Mouse (Mus musculus): Measurements from ENCODE around the gene Fam83g. TPM values are rescaled to one million over a fixed set of nuclear protein-coding genes. Genes with fewer than 3 reads are reported as not detected.
A peak's percentile ranks its signal among the peaks of the same experiment; 100 is the strongest.

Fam83g gene
- polyA plus RNA-seq, 1 experiment from 2014 or later: 5.0 TPM

DNA sequence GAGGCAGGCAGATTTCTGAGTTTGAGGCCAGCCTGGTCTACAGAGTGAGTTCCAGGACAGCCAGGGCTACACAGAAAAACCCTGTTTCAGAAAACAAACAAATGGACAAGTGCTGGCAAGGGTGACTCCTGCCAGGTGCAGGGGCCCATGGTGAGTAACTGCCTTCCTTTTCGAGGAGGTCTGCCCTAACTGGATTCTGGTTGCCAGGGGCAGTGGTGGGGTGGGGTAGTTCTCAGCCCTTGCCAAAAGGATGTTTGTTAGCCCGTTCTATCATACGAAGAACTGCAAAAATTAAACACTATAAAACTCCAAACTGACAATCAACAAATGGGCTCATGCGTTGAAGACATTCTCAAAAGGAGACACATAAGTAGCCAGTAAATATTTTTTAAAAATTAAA is 34.3 kb upstream of the Fam83g start:
- no peak overlapping the region for H3K9ac ChIP-seq (ENCODE audit: low read depth, low read length)
- H3K4me2 ChIP-seq: no peak overlapping the region
- H3K4me1 ChIP-seq (replicated peaks; ENCODE audit: control insufficient read depth, insufficient read depth, low read length): no peaks in the 10 kb centered on the region
- no peaks in the 10 kb centered on the region for H3K36me3 ChIP-seq (ENCODE audit: control insufficient read depth, insufficient read depth, low read length)
- ATAC-seq (replicated peaks; ENCODE audit: low FRiP score) (no peak), DNase-seq (ENCODE audit: low spot score) (no peak)
- no peak overlapping the region for H3K4me3 ChIP-seq (ENCODE audit: low read depth, low read length)
- H3K27me3 ChIP-seq (replicated peaks; ENCODE audit: control insufficient read depth, insufficient read depth, low read length): no peaks in the 10 kb centered on the region
- no peaks in the 10 kb centered on the region for H3K9me3 ChIP-seq (ENCODE audit: control insufficient read depth, low read length)
- WGBS: 83% methylated on average over 4 of the region's 4 CpGs
- H3K27ac ChIP-seq (ENCODE audit: low read depth, low read length): no peak overlapping the region

DNA sequence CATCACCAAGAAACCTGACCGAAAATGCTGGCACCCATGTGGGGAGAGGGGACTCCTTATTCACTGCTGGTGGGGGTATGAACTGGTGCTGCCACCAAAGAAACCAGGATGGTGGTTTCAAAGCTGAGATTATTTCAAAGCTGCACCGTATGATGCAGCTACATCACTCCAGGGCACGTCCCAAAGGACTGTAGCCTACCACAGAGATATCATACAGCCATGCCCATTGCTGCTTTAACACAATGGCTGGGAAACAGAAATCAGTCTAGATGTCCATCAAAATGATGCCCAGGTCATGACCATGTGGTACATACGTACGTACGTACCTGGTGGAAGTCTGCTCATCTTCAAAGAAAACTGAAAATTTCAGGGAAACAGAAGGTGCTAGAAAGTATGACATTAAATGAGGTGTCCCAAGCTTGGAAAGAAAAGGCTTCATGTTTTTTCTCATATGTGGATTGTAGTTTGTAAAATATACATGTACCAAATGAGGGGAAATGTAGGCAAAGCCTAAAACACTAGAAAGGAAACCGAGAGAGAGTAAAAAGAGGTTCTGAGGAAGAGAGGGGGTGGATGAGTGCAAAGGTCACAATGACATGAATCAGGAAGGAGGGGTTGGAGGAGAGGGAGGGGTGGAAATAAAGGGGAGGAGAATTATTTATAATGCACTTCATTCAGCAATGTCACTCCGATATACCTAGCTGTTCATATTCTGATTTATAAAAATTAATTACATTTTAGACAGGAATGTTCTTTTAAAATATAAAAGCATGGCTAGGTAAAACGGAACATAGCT is 33.2 kb upstream of the Fam83g start:
- no peak for DNase-seq (ENCODE audit: low spot score)
- Histone ChIP-seq H3K4me2 (no peak overlapping the region), H3K27ac (ENCODE audit: low read depth, low read length) (no peak overlapping the region), H3K9ac (ENCODE audit: low read depth, low read length) (no peak overlapping the region), H3K4me3 (ENCODE audit: low read depth, low read length) (no peak overlapping the region), H3K9me3 (ENCODE audit: control insufficient read depth, low read length) (no peaks in the 10 kb centered on the region), H3K27me3 (replicated peaks; ENCODE audit: control insufficient read depth, insufficient read depth, low read length) (no peaks in the 10 kb centered on the region), H3K4me1 (replicated peaks; ENCODE audit: control insufficient read depth, insufficient read depth, low read length) (no peaks in the 10 kb centered on the region), H3K36me3 (ENCODE audit: control insufficient read depth, insufficient read depth, low read length) (no peaks in the 10 kb centered on the region)
- ATAC-seq (replicated peaks; ENCODE audit: low FRiP score): no peak
- WGBS: 77% methylated on average over 9 of the region's 9 CpGs

DNA sequence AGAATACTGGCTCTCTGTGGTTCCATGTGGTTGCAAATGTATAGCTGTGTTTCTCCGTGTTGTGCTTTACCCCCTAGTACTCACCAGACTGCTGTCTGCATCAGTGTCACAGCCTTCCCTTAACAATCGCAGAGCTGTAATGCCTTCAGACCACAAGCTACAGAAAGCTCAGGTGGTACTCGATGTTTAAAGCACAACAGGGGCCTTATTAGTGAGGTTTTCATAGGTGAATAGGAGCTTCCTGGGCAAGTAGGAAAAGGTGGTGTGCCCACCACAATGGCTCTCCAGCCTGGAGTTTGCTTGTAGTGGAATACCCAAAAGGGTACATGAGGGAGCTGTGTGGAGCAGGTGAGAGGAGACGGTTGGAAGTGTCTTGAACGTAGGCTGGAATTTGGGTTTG is 31.7 kb upstream of the Fam83g start:
- no peak overlapping the region for H3K4me2 ChIP-seq
- 86% methylated on average over 5 of the region's 5 CpGs for WGBS

DNA sequence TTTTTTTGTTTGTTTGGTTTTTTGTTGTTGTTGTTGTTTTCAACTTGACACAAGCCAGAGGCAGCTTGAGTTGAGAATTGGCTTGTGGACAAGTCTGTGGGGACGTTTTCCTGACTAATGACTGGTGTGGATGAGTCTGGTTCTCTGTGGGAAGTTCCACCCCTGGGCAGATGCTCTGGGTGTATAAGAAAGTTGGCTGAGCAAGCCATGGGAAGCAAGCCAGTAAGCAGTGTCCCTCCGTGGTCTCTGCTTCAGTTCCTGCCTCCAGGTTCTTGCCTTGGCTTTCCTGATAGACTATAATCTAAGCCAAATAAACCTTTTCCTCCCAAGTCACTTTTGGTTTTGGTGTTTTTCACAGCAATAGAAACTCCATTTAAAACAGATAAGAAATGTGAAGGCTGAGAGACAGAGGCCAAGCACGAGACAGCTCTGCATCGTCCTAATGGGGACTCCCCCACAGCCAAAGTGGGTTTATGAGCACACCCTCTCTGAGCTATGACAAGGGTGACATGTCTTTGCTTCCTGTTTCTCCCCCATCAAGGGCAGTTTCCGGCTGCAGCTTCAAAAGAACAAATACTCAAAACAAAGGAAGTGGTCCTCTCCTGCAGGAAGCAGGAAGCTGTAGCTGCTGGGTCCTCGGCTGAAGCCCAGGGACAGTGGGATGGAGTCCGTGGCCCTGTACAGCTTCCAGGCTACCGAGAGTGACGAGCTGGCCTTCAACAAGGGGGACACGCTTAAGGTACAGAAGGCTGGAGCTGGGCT is 31.0 kb upstream of the Fam83g start, which contains the start of gene Grap:
TSS of gene Grap (plus strand) at position 580 of the 762 bp plus-strand sequence.
- H3K9me3 ChIP-seq (ENCODE audit: control insufficient read depth, low read length): no peaks in the 10 kb centered on the region
- no peaks in the 10 kb centered on the region for H3K27me3 ChIP-seq (replicated peaks; ENCODE audit: control insufficient read depth, insufficient read depth, low read length)
- H3K27ac ChIP-seq (ENCODE audit: low read depth, low read length): no peak within 1 kb of the TSS
- H3K9ac ChIP-seq (ENCODE audit: low read depth, low read length): no peak within 1 kb of the TSS; the same call in 1 of the 2 replicates
- WGBS: 30% methylated on average over 10 of the region's 10 CpGs
- DNase-seq (ENCODE audit: low spot score) (no peak), ATAC-seq (replicated peaks; ENCODE audit: low FRiP score) (no peak)
- no peaks in the 10 kb centered on the region for H3K36me3 ChIP-seq (ENCODE audit: control insufficient read depth, insufficient read depth, low read length)
- peak within 1 kb of the TSS; percentile 41 for H3K4me2 ChIP-seq
- peak within 1 kb of the TSS; percentile 34 for H3K4me3 ChIP-seq (ENCODE audit: low read depth, low read length)
- no peaks in the 10 kb centered on the region for H3K4me1 ChIP-seq (replicated peaks; ENCODE audit: control insufficient read depth, insufficient read depth, low read length)

More for the DNA sequence above, 31.7 kb upstream of the Fam83g start:
- no peaks in the 10 kb centered on the region for H3K9me3 ChIP-seq (ENCODE audit: control insufficient read depth, low read length)
- H3K4me1 ChIP-seq (replicated peaks; ENCODE audit: control insufficient read depth, insufficient read depth, low read length): no peaks in the 10 kb centered on the region
- H3K27ac ChIP-seq (ENCODE audit: low read depth, low read length): no peak overlapping the region
- no peaks in the 10 kb centered on the region for H3K27me3 ChIP-seq (replicated peaks; ENCODE audit: control insufficient read depth, insufficient read depth, low read length)
- no peak for ATAC-seq (replicated peaks; ENCODE audit: low FRiP score)
- H3K36me3 ChIP-seq (ENCODE audit: control insufficient read depth, insufficient read depth, low read length): no peaks in the 10 kb centered on the region
- H3K4me3 ChIP-seq (ENCODE audit: low read depth, low read length): no peak overlapping the region
- no peak for DNase-seq (ENCODE audit: low spot score)
- H3K9ac ChIP-seq (ENCODE audit: low read depth, low read length): no peak overlapping the region

DNA sequence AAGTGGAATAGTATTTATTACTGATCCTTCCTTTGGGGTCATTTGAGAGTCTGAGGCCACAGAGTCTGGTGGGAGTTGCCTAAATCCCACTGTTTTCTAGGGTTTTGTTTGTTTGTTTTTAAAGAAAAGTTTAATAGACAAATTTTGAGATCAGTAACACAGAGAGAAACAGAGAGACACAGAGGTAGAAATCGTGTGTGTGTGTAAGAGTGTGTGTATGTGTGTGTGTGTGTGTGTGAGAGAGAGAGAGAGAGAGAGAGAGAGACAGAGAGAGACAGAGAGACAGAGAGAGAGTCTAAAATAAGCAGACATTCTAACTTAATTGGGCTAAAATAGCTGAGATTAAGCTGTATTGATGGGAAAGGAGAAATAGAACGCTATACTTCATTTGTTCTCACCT is 30.3 kb upstream of the Fam83g start:
- no peaks in the 10 kb centered on the region for H3K36me3 ChIP-seq (ENCODE audit: control insufficient read depth, insufficient read depth, low read length)
- no peaks in the 10 kb centered on the region for H3K9me3 ChIP-seq (ENCODE audit: control insufficient read depth, low read length)
- H3K4me3 ChIP-seq (ENCODE audit: low read depth, low read length): peak overlapping the region; percentile 34
- peak overlapping the region; percentile 41 for H3K4me2 ChIP-seq
- ATAC-seq (replicated peaks; ENCODE audit: low FRiP score): no peak
- 51% methylated on average over 2 of the region's 2 CpGs for WGBS
- H3K27ac ChIP-seq (ENCODE audit: low read depth, low read length): no peak overlapping the region
- H3K9ac ChIP-seq (ENCODE audit: low read depth, low read length): no peak overlapping the region
- H3K4me1 ChIP-seq (replicated peaks; ENCODE audit: control insufficient read depth, insufficient read depth, low read length): no peaks in the 10 kb centered on the region
- DNase-seq (ENCODE audit: low spot score): no peak
- no peaks in the 10 kb centered on the region for H3K27me3 ChIP-seq (replicated peaks; ENCODE audit: control insufficient read depth, insufficient read depth, low read length)

DNA sequence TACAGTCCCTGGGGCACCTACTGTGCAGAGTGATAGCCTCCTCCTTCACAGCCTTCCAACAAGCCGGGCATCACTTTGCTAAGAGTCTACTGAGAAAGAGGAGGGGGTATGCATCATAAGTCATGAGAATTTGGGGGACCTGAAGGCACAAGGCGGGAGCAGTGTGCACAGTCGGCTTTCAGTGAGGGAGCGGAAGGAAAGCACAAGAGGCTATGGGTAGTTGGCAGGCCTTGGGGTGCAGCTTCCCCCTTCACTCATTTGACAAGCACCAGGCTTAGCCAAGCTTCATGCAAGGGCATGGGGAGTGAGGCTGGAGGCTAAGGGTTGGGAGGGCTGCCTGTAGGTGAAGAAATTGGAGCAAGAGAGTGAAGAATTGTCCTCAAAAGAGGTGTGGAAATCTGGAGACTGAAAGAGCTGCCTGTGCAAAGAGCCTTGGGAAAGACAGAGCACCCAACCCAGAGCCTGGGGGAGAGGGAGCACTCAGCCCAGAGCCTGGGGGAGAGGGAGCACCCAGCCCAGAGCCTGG is 29.0 kb upstream of the Fam83g start:
- no peaks in the 10 kb centered on the region; the same call in 1 of the 2 replicates for H3K4me1 ChIP-seq (replicated peaks; ENCODE audit: control insufficient read depth, insufficient read depth, low read length)
- H3K9me3 ChIP-seq (ENCODE audit: control insufficient read depth, low read length): no peaks in the 10 kb centered on the region
- no peak overlapping the region for H3K27ac ChIP-seq (ENCODE audit: low read depth, low read length)
- ATAC-seq (replicated peaks; ENCODE audit: low FRiP score) (no peak), DNase-seq (ENCODE audit: low spot score) (no peak)
- no peak overlapping the region for H3K4me2 ChIP-seq
- H3K36me3 ChIP-seq (ENCODE audit: control insufficient read depth, insufficient read depth, low read length): no peaks in the 10 kb centered on the region
- 92% methylated on average over 4 of the region's 4 CpGs for WGBS
- H3K4me3 ChIP-seq (ENCODE audit: low read depth, low read length): no peak overlapping the region
- H3K27me3 ChIP-seq (replicated peaks; ENCODE audit: control insufficient read depth, insufficient read depth, low read length): no peaks in the 10 kb centered on the region
- H3K9ac ChIP-seq (ENCODE audit: low read depth, low read length): no peak overlapping the region

DNA sequence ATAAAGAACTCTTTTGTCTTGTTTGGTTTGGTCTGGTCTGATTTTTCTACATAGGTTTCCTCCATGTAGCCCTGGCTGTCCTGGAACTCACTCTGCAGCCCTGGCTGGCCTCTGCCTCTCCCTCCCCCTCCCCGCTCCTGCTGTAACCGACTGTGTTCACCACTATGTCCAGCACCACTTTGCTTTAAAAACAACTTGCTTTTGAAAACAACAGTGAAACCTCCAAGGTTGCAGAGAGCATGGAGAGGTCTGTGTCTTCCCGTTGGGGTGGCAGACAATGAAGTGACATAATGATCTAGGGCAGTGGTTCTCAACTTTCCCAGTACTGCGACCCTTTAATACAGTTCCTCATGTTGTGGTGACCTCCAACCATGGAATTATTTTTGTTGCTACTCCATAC is 28.2 kb upstream of the Fam83g start:
- DNase-seq (ENCODE audit: low spot score): no peak
- Histone ChIP-seq H3K9ac (ENCODE audit: low read depth, low read length) (no peak overlapping the region), H3K36me3 (ENCODE audit: control insufficient read depth, insufficient read depth, low read length) (no peaks in the 10 kb centered on the region), H3K4me1 (replicated peaks; ENCODE audit: control insufficient read depth, insufficient read depth, low read length) (no peaks in the 10 kb centered on the region; the same call in 1 of the 2 replicates), H3K4me3 (ENCODE audit: low read depth, low read length) (no peak overlapping the region), H3K27me3 (replicated peaks; ENCODE audit: control insufficient read depth, insufficient read depth, low read length) (no peaks in the 10 kb centered on the region), H3K9me3 (ENCODE audit: control insufficient read depth, low read length) (no peaks in the 10 kb centered on the region), H3K4me2 (no peak overlapping the region), H3K27ac (ENCODE audit: low read depth, low read length) (no peak overlapping the region)
- no peak for ATAC-seq (replicated peaks; ENCODE audit: low FRiP score)
- WGBS: 63% methylated on average over 4 of the region's 4 CpGs

DNA sequence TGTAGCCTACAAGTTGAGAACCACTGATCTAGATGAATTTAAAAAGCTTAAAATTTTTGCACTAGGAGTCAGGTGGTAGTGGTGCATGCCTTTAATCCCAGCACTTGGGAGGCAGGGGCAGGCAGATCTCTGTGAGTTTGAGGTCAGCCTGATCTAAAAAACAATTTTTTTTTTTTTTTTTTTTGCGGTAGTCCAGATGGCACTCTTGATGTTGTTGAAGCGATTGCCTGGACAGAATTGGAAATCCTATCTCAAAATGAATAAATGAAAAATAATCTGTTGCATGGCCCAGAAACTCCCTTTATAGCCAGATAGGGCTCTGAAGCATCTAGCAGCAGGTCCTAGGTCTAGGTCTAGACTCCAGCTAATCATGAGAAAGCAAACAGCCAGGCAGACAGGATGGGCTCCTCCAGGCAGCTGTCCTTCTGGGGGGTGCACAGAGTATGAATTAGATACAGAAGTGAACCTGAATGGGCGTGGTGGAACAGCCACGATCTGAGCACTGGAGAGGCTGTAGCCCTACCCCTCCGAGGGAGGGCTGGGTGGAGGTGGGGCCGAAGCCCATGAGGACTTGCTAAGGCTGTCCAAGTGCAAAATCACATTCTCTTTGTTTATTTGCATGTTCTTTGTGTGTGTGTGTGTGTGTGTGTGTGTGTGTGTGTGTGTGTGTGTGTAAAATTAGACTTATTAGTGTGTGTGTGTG is 27.6 kb upstream of the Fam83g start:
- H3K27me3 ChIP-seq (replicated peaks; ENCODE audit: control insufficient read depth, insufficient read depth, low read length): no peaks in the 10 kb centered on the region
- H3K36me3 ChIP-seq (ENCODE audit: control insufficient read depth, insufficient read depth, low read length): no peaks in the 10 kb centered on the region
- ATAC-seq (replicated peaks; ENCODE audit: low FRiP score): no peak
- no peak overlapping the region for H3K4me2 ChIP-seq
- H3K27ac ChIP-seq (ENCODE audit: low read depth, low read length): no peak overlapping the region
- no peak overlapping the region for H3K9ac ChIP-seq (ENCODE audit: low read depth, low read length)
- DNase-seq (ENCODE audit: low spot score): no peak
- H3K4me1 ChIP-seq (replicated peaks; ENCODE audit: control insufficient read depth, insufficient read depth, low read length): no peaks in the 10 kb centered on the region; the same call in 1 of the 2 replicates
- H3K4me3 ChIP-seq (ENCODE audit: low read depth, low read length): no peak overlapping the region
- no peaks in the 10 kb centered on the region for H3K9me3 ChIP-seq (ENCODE audit: control insufficient read depth, low read length)
- WGBS: 60% methylated on average over 6 of the region's 6 CpGs

All from liver, embryonic 11.5 days (tissue).